Mouse (Mus musculus): ENCODE data around the gene BC048562. TPM values are rescaled to one million over a fixed set of nuclear protein-coding genes. Genes with fewer than 3 reads are reported as not detected.
A peak's percentile ranks its signal among the peaks of the same experiment; 100 is the strongest.

Gene BC048562
- polyA plus RNA-seq, 1 experiment from 2014 or later: not detected

- H3K4me2 ChIP-seq: peak overlapping the region; percentile 85
Observed at GRCm38 (mm10) chr9:108462192-108462591, 25.9 kb downstream of the BC048562 start.

DNA sequence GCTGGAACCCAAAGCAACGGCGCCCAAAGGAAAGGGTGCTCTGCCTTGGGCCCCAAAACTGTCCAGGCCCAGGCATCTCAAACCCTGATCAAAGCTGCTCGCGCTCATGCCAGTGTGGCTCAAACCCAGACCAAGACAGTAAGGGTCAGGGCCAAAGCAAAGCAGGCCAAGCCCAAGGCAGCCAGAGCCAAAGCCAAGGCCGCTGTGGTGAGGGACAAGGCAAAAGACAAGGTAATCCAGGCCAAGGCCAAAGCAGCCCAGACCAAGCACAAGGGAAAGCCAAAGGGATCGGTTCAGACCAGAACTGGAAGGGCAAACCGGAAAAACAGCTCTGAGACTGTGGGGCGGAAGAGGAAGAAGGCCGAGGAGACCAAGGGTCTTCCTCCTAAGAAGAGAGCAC, 27.4 kb downstream of the BC048562 start:
- Histone ChIP-seq H3K36me3 (ENCODE audit: poor library complexity, severe bottlenecking) (peaks cover 47% of the 10 kb centered on the region), H3K4me1 (peaks cover 18% of the 10 kb centered on the region), H3K27me3 (no peaks in the 10 kb centered on the region), H3K9ac (no peak overlapping the region), H3K9me3 (replicated peaks) (no peaks in the 10 kb centered on the region), H3K4me2 (no peak overlapping the region), H3K4me3 (no peak overlapping the region), H3K27ac (no peak overlapping the region)
- ATAC-seq: no peak
- 97% methylated on average over 9 of the region's 9 CpGs for WGBS

More at GRCm38 (mm10) chr9:108462192-108462591, 25.9 kb downstream of the BC048562 start:
- ATAC-seq: no peak
- no peak overlapping the region for H3K9ac ChIP-seq
- H3K27ac ChIP-seq: no peak overlapping the region
- H3K36me3 ChIP-seq (ENCODE audit: poor library complexity, severe bottlenecking): peaks cover 43% of the 10 kb centered on the region
- H3K27me3 ChIP-seq: no peaks in the 10 kb centered on the region
- H3K9me3 ChIP-seq (replicated peaks): no peaks in the 10 kb centered on the region
- H3K4me1 ChIP-seq: peaks cover 18% of the 10 kb centered on the region
- WGBS: 89% methylated on average over 10 of the region's 10 CpGs
- H3K4me3 ChIP-seq: no peak overlapping the region

GRCm38 (mm10) chr9:108466219-108466618, 29.9 kb downstream of the BC048562 start:
- ATAC-seq: no peak
- H3K36me3 ChIP-seq (ENCODE audit: poor library complexity, severe bottlenecking): peaks cover 47% of the 10 kb centered on the region
- no peaks in the 10 kb centered on the region for H3K27me3 ChIP-seq
- H3K4me2 ChIP-seq: no peak overlapping the region
- peaks cover 10% of the 10 kb centered on the region for H3K4me1 ChIP-seq
- H3K9ac ChIP-seq: no peak overlapping the region
- H3K27ac ChIP-seq: no peak overlapping the region
- H3K9me3 ChIP-seq (replicated peaks): no peaks in the 10 kb centered on the region
- 90% methylated on average over 2 of the region's 2 CpGs for WGBS
- no peak overlapping the region for H3K4me3 ChIP-seq

DNA sequence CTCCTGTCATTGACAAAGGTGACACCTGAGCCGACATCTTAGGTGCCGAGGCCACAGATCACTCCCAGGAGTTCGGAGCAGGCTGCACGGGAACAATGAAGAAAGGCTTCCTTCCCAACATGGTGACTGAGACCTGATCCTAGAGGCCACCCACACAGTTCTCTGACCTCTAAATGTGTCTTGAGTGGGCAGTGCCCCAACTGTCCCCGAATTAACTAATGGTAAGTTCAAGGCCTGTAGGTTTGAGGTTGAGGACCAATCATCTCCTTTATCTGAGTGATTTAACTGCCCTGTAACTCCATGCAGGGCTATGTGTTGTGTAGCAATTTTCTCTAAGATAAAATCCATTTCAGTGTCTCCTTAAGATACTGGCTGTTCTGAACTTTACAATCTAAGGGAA, 33.1 kb downstream of the BC048562 start:
- no peak overlapping the region for H3K9ac ChIP-seq
- no peaks in the 10 kb centered on the region for H3K9me3 ChIP-seq (replicated peaks)
- no peaks in the 10 kb centered on the region for H3K4me1 ChIP-seq
- 87% methylated on average over 5 of the region's 5 CpGs for WGBS
- peaks cover 30% of the 10 kb centered on the region for H3K36me3 ChIP-seq (ENCODE audit: poor library complexity, severe bottlenecking)
- no peak overlapping the region for H3K4me2 ChIP-seq
- no peak for ATAC-seq
- H3K27ac ChIP-seq: no peak overlapping the region
- no peak overlapping the region for H3K4me3 ChIP-seq
- no peaks in the 10 kb centered on the region for H3K27me3 ChIP-seq

DNA sequence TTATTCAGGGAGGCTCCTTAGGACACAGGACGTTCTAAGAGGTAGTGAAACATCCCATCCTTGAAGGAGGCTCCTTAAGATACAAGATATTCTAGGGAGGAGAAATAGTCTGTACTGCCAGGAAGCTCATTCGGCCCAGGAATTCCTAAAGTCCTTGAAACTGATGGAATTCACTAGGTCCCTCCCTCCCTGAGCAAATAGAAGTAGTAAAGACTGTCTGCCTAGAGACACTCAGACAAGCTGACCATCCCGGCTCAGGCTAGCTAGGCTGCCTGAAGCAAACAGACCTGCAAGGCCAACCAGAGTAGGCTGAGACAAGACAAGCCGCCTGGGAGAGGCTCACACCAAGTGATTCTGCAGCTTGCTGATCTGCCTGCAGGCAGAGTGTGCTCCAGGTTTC, 33.6 kb downstream of the BC048562 start:
- Histone ChIP-seq H3K4me3 (no peak overlapping the region), H3K27me3 (no peaks in the 10 kb centered on the region), H3K27ac (no peak overlapping the region), H3K4me1 (no peaks in the 10 kb centered on the region), H3K36me3 (ENCODE audit: poor library complexity, severe bottlenecking) (peaks cover 26% of the 10 kb centered on the region), H3K9ac (no peak overlapping the region), H3K4me2 (no peak overlapping the region), H3K9me3 (replicated peaks) (no peaks in the 10 kb centered on the region)
- WGBS: 83% methylated on average over 4 of the region's 4 CpGs
- ATAC-seq: no peak

DNA sequence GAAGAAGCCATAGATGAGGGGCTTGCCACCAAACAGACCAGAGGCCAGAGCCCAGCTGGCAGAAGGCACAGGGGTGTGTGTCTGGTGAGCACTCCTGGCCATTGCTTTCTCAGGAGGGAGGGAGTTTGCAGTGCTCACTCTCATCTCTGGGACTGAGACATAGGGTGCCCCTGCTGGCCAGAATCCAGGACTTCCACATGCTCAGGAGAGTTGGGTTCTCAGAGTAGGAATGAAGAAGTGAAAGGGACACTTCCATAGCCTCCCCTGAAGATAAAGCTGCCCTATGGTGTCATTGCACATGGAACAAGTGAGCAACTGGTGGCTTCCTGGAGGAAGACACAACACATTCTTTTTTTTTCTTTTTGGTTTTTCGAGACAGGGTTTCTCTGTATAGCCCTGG, 38.2 kb downstream of the BC048562 start:
- ATAC-seq: no peak
- Histone ChIP-seq H3K4me3 (no peak overlapping the region), H3K4me2 (no peak overlapping the region), H3K27ac (no peak overlapping the region), H3K9ac (no peak overlapping the region), H3K36me3 (ENCODE audit: poor library complexity, severe bottlenecking) (no peaks in the 10 kb centered on the region), H3K27me3 (no peaks in the 10 kb centered on the region), H3K4me1 (peaks cover 11% of the 10 kb centered on the region), H3K9me3 (replicated peaks) (no peaks in the 10 kb centered on the region)
- 79% methylated on average over 1 of the region's 1 CpGs for WGBS

DNA sequence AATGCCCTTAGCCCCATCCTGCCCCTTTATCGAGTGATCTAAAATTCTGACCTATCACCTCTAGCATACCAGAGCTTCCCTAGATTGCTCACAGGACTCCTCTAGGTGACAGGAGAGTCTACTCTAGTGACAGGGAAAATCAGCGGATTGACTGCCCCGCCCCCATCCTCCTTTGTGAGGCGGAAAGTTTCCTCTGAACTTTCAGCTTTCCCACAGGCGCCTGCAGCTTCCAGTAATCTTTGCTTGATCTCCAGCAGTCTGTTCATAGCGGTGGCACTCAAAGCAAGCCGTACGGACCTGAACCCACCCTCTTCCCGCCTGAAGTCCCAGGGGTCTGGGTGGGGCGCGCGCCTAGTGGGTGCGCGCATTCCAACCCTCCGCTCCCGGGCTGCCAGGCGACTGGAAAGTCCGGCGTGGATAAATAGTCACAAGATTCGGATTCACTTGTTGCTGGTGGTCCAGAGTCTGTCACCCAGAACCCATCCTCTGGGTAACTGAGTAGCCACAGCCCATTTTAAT, 42.4 kb downstream of the BC048562 start:
- under 1% methylated on average over 20 of the region's 20 CpGs for WGBS
- Histone ChIP-seq H3K4me1 (peaks cover 25% of the 10 kb centered on the region), H3K4me2 (peak overlapping the region; percentile 64), H3K9me3 (replicated peaks) (no peaks in the 10 kb centered on the region), H3K27ac (peak overlapping the region; percentile 57; the same call in 1 of the 2 replicates), H3K9ac (peak overlapping the region; percentile 58), H3K36me3 (ENCODE audit: poor library complexity, severe bottlenecking) (peaks cover 10% of the 10 kb centered on the region; the same call in 1 of the 2 replicates), H3K4me3 (peak overlapping the region; percentile 44), H3K27me3 (no peaks in the 10 kb centered on the region)
- peak; percentile 71; the same call in 1 of the 2 replicates for ATAC-seq

GRCm38 (mm10) chr9:108479241-108479640, 43.0 kb downstream of the BC048562 start:
- Histone ChIP-seq H3K4me3 (peak overlapping the region; percentile 44), H3K4me1 (peaks cover 25% of the 10 kb centered on the region), H3K9ac (peak overlapping the region; percentile 58; the same call in 1 of the 2 replicates), H3K27ac (peak overlapping the region; percentile 57), H3K36me3 (ENCODE audit: poor library complexity, severe bottlenecking) (peaks cover 16% of the 10 kb centered on the region; the same call in 1 of the 2 replicates), H3K9me3 (replicated peaks) (no peaks in the 10 kb centered on the region), H3K27me3 (no peaks in the 10 kb centered on the region), H3K4me2 (peak overlapping the region; percentile 64)
- WGBS: 21% methylated on average over 11 of the region's 11 CpGs
- no peak; the same call in 1 of the 2 replicates for ATAC-seq

GRCm38 (mm10) chr9:108479721-108480351, 43.6 kb downstream of the BC048562 start, which contains the start of gene Lamb2:
Gene Lamb2, plus strand, starts transcription at chr9:108479736.
- Histone ChIP-seq H3K4me3 (peak within 1 kb of the TSS; percentile 44), H3K4me2 (peak within 1 kb of the TSS; percentile 64), H3K4me1 (peaks cover 25% of the 10 kb centered on the region), H3K9ac (peak within 1 kb of the TSS; percentile 69), H3K27me3 (no peaks in the 10 kb centered on the region), H3K27ac (peak within 1 kb of the TSS; percentile 57), H3K36me3 (ENCODE audit: poor library complexity, severe bottlenecking) (peaks cover 19% of the 10 kb centered on the region; the same call in 1 of the 2 replicates), H3K9me3 (replicated peaks) (no peaks in the 10 kb centered on the region)
- ATAC-seq: peak; percentile 52
- 6% methylated on average over 10 of the region's 10 CpGs for WGBS

DNA sequence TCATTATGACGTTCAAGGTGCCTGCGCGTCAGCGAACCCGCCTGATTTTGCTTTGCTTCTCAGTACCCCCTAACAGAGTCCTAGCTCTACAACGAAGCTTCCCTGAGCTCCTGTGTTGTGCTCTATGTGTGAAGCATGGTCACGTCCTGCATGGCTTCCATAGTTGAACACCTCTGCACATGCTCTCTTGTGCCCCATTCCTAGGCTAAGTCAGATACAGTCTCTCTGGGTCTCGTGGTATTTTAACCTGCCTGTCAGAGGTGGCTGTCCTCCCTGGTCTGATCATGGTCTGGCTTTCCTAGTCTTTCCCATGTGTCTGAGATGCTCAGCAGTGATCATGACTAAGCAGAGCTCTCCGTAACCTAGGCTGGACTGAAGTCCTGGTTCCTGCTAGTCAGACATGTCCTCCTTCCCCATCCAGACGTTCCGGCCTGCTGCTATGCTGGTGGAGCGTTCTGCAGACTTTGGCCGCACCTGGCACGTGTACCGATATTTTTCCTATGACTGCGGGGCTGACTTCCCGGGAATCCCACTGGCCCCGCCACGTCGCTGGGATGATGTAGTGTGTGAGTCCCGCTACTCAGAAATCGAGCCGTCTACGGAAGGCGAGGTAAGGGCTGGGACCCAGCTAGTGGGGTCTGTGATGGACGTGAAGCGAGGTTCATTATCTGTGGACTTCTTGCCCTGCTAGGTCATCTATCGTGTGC, 44.7 kb downstream of the BC048562 start:
- no peak for ATAC-seq
- H3K9me3 ChIP-seq (replicated peaks): no peaks in the 10 kb centered on the region
- H3K4me2 ChIP-seq: no peak overlapping the region
- H3K4me3 ChIP-seq: no peak overlapping the region
- H3K9ac ChIP-seq: peak overlapping the region; percentile 19; the same call in 1 of the 2 replicates
- WGBS: 95% methylated on average over 28 of the region's 28 CpGs
- peaks cover 25% of the 10 kb centered on the region for H3K4me1 ChIP-seq
- no peaks in the 10 kb centered on the region for H3K27me3 ChIP-seq
- no peak overlapping the region for H3K27ac ChIP-seq
- peaks cover 29% of the 10 kb centered on the region; the same call in 1 of the 2 replicates for H3K36me3 ChIP-seq (ENCODE audit: poor library complexity, severe bottlenecking)

- Histone ChIP-seq H3K27me3 (no peaks in the 10 kb centered on the region), H3K9me3 (replicated peaks) (no peaks in the 10 kb centered on the region), H3K36me3 (ENCODE audit: poor library complexity, severe bottlenecking) (peaks cover 36% of the 10 kb centered on the region; the same call in 1 of the 2 replicates), H3K4me1 (peaks cover 25% of the 10 kb centered on the region), H3K4me2 (no peak overlapping the region), H3K9ac (peak overlapping the region; percentile 19; the same call in 1 of the 2 replicates), H3K27ac (no peak overlapping the region), H3K4me3 (no peak overlapping the region)
- no peak for ATAC-seq
- WGBS: 92% methylated on average over 19 of the region's 19 CpGs
Observed at GRCm38 (mm10) chr9:108481520-108482210, 45.4 kb downstream of the BC048562 start.

Measured in forebrain, embryonic 13.5 days (tissue).